Mouse (Mus musculus) forebrain, embryonic 14.5 days (tissue): ENCODE results near the gene Smtnl2. TPM values are rescaled to one million over a fixed set of nuclear protein-coding genes. Genes with fewer than 3 reads are reported as not detected.

Experiments
- ATAC-seq: fragments of 200-750 bp; cut with Nextera tagmentation; 2 replicates; pipeline ENCODE4 v1.8.0; 2017; ENCODE audit warnings: mild to moderate bottlenecking, moderate library complexity
- DNase-seq: peaks from one replicate; pipeline ENCODE4 v3.0.0-alpha.2; 2015; ENCODE audit warnings: low spot score
- H3K27ac ChIP-seq: fragments of 300-500 bp; sonication (generic); 2 replicates; pipeline ENCODE4 v1.5.1; 2014; ENCODE audit warnings: low read depth, mild to moderate bottlenecking, control low read depth, low read length, moderate library complexity
- H3K27me3 ChIP-seq: fragments of 300-500 bp; sonication (generic); replicated peaks from 2 replicates; pipeline ENCODE4 v1.6.1; 2014; ENCODE audit warnings: low read length, control low read depth, mixed read lengths; ENCODE audit not compliant: control insufficient read depth, insufficient read depth
- H3K36me3 ChIP-seq: fragments of 300-500 bp; sonication (generic); 2 replicates; pipeline ENCODE4 v1.6.1; 2014; ENCODE audit warnings: low read length, control low read depth; ENCODE audit not compliant: control insufficient read depth, insufficient read depth
- H3K4me1 ChIP-seq: fragments of 300-500 bp; sonication (generic); 2 replicates; pipeline ENCODE4 v1.6.1; 2014; ENCODE audit warnings: antibody characterized with exemption, low read length, control low read depth; ENCODE audit not compliant: control insufficient read depth, insufficient read depth
- H3K4me2 ChIP-seq: fragments of 300-500 bp; sonication (generic); 2 replicates; pipeline ENCODE4 v1.6.1; 2014; ENCODE audit warnings: mild to moderate bottlenecking, control low read depth, low read length
- H3K4me3 ChIP-seq: fragments of 300-500 bp; sonication (generic); 2 replicates; pipeline ENCODE4 v1.5.1; 2014; ENCODE audit warnings: low read depth, low read length, control low read depth
- H3K9ac ChIP-seq: fragments of 300-500 bp; sonication (generic); 2 replicates; pipeline ENCODE4 v1.6.1; 2014; ENCODE audit warnings: mild to moderate bottlenecking, low read length, control low read depth, moderate library complexity
- H3K9me3 ChIP-seq: fragments of 300-500 bp; sonication (generic); replicated peaks from 2 replicates; pipeline ENCODE4 v1.6.1; 2016; ENCODE audit warnings: low read length, control low read depth, mixed read lengths; ENCODE audit not compliant: control insufficient read depth
- WGBS: fragments of 180-500 bp; shearing (Covaris S2); extraction: QIAGEN DNeasy Blood & Tissue Kit; methylation state at CpG from one replicate; pipeline ENCODE4 v1.1.7; 2014; 5-methylcytosine and 5-hydroxymethylcytosine counted together
- polyA plus RNA-seq: library from polyadenylated mRNA; unstranded; fragments of >200 nt; fragmentation: Nextera tagmentation; extraction: Ambion mirVana; gene quantifications from 2 replicates; pipeline ENCODE4 v1.2.1, GENCODE M21; 2014

Gene Smtnl2
- polyA plus RNA-seq, 1 experiment from 2014 or later = 1.4 TPM

DNA sequence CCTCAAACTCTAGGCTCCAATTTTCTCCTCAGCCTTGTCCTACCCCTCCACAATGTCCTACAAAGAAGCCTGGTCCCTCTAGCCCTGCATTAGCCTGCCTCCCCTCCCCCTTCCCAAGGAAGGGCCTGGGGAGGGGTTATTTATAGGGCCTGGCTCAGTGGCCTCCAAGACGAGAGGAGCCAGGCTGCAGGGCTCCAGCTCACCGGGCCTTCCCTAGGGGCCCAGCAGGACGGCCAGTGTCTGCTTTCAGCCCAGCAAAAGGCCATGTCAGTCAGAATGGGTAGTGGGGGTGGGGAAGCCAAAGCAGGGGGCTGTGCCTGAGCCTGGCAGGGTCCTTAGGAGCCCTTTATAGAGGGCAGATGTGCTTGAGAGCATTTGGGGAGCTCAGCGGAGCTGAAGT is 5.9 kb upstream of the Smtnl2 start:
- H3K27me3 ChIP-seq = no peaks in the 10 kb centered on the region
- WGBS = 14% methylated on average over 4 of the region's 4 CpGs
- H3K27ac ChIP-seq = no peak overlapping the region
- H3K36me3 ChIP-seq = no peaks in the 10 kb centered on the region
- no peak overlapping the region for H3K4me3 ChIP-seq
- H3K4me2 ChIP-seq = no peak overlapping the region
- H3K9me3 ChIP-seq = no peaks in the 10 kb centered on the region
- ATAC-seq (no peak), DNase-seq (no peak)
- H3K9ac ChIP-seq = no peak overlapping the region
- H3K4me1 ChIP-seq = no peaks in the 10 kb centered on the region

DNA sequence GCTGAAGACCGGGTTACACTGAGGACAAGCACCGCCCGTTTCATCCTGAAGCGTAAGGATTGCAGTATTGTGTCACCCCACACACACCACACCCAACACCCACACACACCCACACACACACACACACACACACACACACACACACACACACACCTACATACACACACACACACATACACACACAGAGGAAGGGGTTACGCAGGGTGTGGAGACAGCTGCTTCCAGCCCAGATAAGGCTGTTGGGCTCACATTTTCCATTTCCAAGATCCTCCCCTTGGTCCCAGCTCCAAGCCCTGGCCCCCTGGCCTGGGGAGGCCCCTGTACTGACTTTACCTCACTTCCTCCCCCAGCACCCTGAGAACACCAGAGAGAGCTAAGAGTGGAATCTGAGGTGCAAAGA is 5.2 kb upstream of the Smtnl2 start:
- 90% methylated on average over 5 of the region's 5 CpGs for WGBS
- Histone ChIP-seq H3K27me3 (no peaks in the 10 kb centered on the region), H3K9me3 (no peaks in the 10 kb centered on the region), H3K4me3 (no peak overlapping the region), H3K4me1 (0 out of 2 replicates have a peak, but pooled peaks cover 2% of the 10 kb centered on the region), H3K27ac (no peak overlapping the region), H3K36me3 (no peaks in the 10 kb centered on the region), H3K9ac (no peak overlapping the region), H3K4me2 (no peak overlapping the region)
- DNase-seq (no peak), ATAC-seq (no peak)

- Histone ChIP-seq H3K27me3 (no peaks in the 10 kb centered on the region), H3K27ac (no peak overlapping the region), H3K9ac (no peak overlapping the region), H3K9me3 (no peaks in the 10 kb centered on the region), H3K4me2 (no peak overlapping the region), H3K4me3 (no peak overlapping the region), H3K4me1 (0 out of 2 replicates have a peak, but pooled peaks cover 7% of the 10 kb centered on the region), H3K36me3 (no peaks in the 10 kb centered on the region)
- ATAC-seq (no peak), DNase-seq (no peak)
- WGBS = 88% methylated on average over 8 of the region's 8 CpGs
Observed at GRCm38 (mm10) chr11:72415155-72415554, 3.6 kb upstream of the Smtnl2 start.

GRCm38 (mm10) chr11:72413601-72414190 is 2.2 kb upstream of the Smtnl2 start:
- H3K4me2 ChIP-seq = no peak overlapping the region
- H3K36me3 ChIP-seq = no peaks in the 10 kb centered on the region
- no peak for DNase-seq
- 63% methylated on average over 5 of the region's 5 CpGs for WGBS
- 0 out of 2 replicates have a peak, but pooled peaks cover 7% of the 10 kb centered on the region for H3K4me1 ChIP-seq
- H3K9me3 ChIP-seq = no peaks in the 10 kb centered on the region
- no peak overlapping the region for H3K9ac ChIP-seq
- no peaks in the 10 kb centered on the region; the same call in 1 of the 2 replicates for H3K27me3 ChIP-seq
- H3K4me3 ChIP-seq = no peak overlapping the region
- no peak for ATAC-seq
- H3K27ac ChIP-seq = no peak overlapping the region

- no peak for DNase-seq
- Histone ChIP-seq H3K27ac (no peak overlapping the region), H3K4me2 (no peak overlapping the region), H3K36me3 (no peaks in the 10 kb centered on the region), H3K9ac (no peak overlapping the region), H3K9me3 (no peaks in the 10 kb centered on the region), H3K27me3 (no peaks in the 10 kb centered on the region; the same call in 1 of the 2 replicates), H3K4me1 (0 out of 2 replicates have a peak, but pooled peaks cover 7% of the 10 kb centered on the region), H3K4me3 (no peak overlapping the region)
- ATAC-seq = no peak
- 84% methylated on average over 7 of the region's 7 CpGs for WGBS
Observed at GRCm38 (mm10) chr11:72413016-72413415, 1.5 kb upstream of the Smtnl2 start.

DNA sequence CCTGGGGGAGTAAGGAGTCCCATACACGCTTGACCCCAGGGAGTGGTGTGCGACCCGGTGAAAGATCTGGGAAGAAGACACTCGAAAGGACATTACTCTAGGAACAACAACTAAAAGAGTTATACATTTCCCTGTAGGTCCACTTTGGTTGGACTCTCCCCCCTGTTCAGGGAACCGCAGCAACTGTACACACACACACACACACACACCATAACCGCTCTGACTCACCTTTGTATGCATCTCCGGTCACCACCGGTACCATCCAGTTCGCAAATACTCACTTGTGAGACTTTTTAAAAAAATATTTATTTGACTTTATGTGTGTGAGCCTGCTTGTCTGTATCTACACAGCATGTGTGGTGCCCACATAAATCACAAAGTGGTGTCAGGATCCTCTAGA is 432 bp upstream of the Smtnl2 start:
- Histone ChIP-seq H3K9ac (peak overlapping the region; percentile 67; the same call in 1 of the 2 replicates), H3K4me1 (0 out of 2 replicates have a peak, but pooled peaks cover 7% of the 10 kb centered on the region)
- 29% methylated on average over 9 of the region's 9 CpGs for WGBS

DNA sequence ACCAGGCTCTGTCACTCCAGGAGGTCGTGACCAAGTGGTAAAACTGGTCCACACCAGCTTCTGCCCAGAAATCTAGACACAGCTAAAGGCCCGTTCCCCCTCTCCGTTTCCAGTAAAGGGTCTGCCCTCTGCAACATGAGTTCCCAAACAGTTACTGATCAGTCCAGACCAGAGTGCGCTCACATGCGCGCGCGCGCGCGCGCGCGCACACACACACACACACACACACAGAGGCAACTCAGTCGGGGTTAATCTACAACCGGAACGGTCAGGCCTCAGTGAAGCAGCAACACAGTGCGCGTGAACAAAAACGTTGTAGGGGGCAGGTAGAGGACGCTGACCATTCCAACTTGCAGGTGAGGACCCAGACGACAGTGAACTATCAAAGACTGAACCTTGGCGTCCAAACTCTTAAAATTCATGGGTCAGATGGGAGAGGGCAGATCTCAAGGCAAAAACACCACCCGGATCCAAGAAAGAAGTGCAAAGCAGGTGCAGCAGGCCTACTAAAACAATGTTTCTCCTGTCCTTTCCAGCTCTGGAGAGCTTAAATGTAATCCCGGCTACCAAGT is 906 bp downstream of the Smtnl2 start:
- peak overlapping the region; percentile 99 for H3K4me2 ChIP-seq
- H3K36me3 ChIP-seq = no peaks in the 10 kb centered on the region
- no peak for DNase-seq
- H3K27me3 ChIP-seq = no peaks in the 10 kb centered on the region; the same call in 1 of the 2 replicates
- H3K27ac ChIP-seq = no peak overlapping the region
- 0 out of 2 replicates have a peak, but pooled peaks cover 7% of the 10 kb centered on the region for H3K4me1 ChIP-seq
- H3K9ac ChIP-seq = peak overlapping the region; percentile 67
- WGBS = 2% methylated on average over 25 of the region's 25 CpGs
- peak; percentile 27; the same call in 1 of the 2 replicates for ATAC-seq
- no peaks in the 10 kb centered on the region for H3K9me3 ChIP-seq
- H3K4me3 ChIP-seq = peak overlapping the region; percentile 49

More for the DNA sequence above, 432 bp upstream of the Smtnl2 start:
- no peaks in the 10 kb centered on the region; the same call in 1 of the 2 replicates for H3K27me3 ChIP-seq
- DNase-seq = no peak
- no peaks in the 10 kb centered on the region for H3K9me3 ChIP-seq
- H3K4me3 ChIP-seq = peak overlapping the region; percentile 49
- H3K27ac ChIP-seq = no peak overlapping the region
- H3K36me3 ChIP-seq = no peaks in the 10 kb centered on the region
- H3K4me2 ChIP-seq = peak overlapping the region; percentile 99
- ATAC-seq = no peak

DNA sequence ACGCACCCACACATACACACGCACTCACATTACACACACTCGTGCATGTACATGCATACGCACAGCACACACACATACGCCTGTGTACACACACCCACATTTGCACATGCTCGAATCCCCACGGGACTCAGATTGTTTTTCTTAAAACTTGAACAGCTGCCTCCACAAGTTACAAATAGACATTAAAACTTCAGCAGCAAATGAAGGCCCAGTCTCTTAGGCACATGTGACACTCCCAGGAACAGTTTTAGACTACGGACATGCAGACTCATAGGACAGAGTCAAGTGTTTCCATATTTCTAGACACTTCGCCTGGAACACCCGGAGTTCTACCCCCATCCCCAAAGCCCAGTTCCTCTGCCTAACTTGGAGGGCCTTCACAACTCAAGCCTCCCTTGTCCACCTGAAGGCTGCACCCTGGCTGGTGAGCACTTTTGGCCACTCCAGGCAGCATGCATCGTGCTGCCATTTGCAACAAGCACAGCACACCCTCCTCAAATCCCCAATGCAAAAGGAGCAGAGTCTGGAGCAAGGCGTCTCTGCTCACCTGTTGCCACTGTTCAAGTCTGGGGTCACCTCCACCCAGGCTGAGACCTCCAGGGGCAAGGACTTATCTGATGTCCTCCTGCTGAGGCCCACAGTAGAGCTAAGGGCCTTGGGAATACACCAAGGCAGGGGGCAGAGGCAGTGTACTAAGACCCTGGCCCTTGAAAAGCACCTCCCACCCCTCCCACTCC is 1.7 kb downstream of the Smtnl2 start:
- no peaks in the 10 kb centered on the region; the same call in 1 of the 2 replicates for H3K27me3 ChIP-seq
- DNase-seq (no peak), ATAC-seq (no peak)
- H3K4me3 ChIP-seq = no peak overlapping the region
- no peak overlapping the region for H3K4me2 ChIP-seq
- H3K27ac ChIP-seq = no peak overlapping the region
- H3K9me3 ChIP-seq = no peaks in the 10 kb centered on the region
- H3K4me1 ChIP-seq = 0 out of 2 replicates have a peak, but pooled peaks cover 7% of the 10 kb centered on the region
- 76% methylated on average over 12 of the region's 12 CpGs for WGBS
- H3K36me3 ChIP-seq = no peaks in the 10 kb centered on the region
- H3K9ac ChIP-seq = no peak overlapping the region
